Mouse (Mus musculus) thymus, adult 2 months (tissue): ENCODE measurements around the gene Scyl2.

Source experiments
- CTCF ChIP-seq: fragments of 200-500 bp; IDR thresholded peaks from 2 replicates; pipeline ENCODE4 v1.5.1; 2012; ENCODE audit warnings: mild to moderate bottlenecking, control low read depth, low read length, moderate library complexity, borderline replicate concordance; ENCODE audit not compliant: control insufficient read depth, poor library complexity, insufficient read depth; ENCODE audit errors: extremely low read depth
- POLR2A ChIP-seq: fragments of 200-500 bp; IDR thresholded peaks from 2 replicates; pipeline ENCODE4 v1.6.1; 2012; ENCODE audit warnings: mild to moderate bottlenecking, low read length, control low read depth, moderate library complexity; ENCODE audit not compliant: control insufficient read depth, poor library complexity, insufficient read depth; ENCODE audit errors: extremely low read depth

DNA sequence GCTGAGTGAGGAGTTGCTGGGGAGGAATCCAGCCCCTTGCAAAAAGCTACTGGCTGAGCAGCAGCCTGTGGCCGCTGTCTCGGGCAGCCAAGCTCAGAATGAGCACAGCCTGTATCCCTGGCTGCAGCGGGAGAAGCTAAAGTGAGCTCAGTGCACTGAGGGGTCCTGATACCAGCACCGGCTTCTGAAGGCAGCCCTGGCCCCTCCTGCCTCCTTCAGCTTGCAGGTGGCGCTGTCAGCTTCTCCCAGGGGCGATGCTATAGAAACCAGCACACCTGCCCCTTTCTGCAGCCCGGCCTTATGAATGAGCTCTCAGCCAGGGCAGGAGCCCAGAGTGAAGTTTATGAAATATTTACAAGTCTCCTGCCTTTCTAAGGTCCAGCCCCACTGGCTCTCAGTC is 65.0 kb downstream of the Scyl2 start, which contains the start of gene Slc17a8:
- TF ChIP-seq POLR2A (no peak), CTCF (no peak)
